Mouse (Mus musculus) neutrophil, adult 5-6 weeks (primary cell): ENCODE measurements around the gene Rbm8a2. TPM values are rescaled to one million over a fixed set of nuclear protein-coding genes. Genes with fewer than 3 reads are reported as not detected.

Source experiments
- ATAC-seq: fragments of 151-379, 151-347 bp; 2 replicates; pipeline ENCODE4 v1.8.0; 2017; ENCODE audit warnings: mild to moderate bottlenecking, moderate TSS enrichment; ENCODE audit not compliant: insufficient number of reproducible peaks, poor library complexity, low FRiP score, severe bottlenecking; ENCODE audit errors: extremely low read depth
- total RNA-seq: library from RNA; stranded (forward); fragments of 200-1000 nt; gene quantifications from 2 replicates; pipeline ENCODE4 v1.2.3, GENCODE M21; 2017

Gene Rbm8a2
- total RNA-seq, 1 experiment from 2014 or later = not detected

- no peak for ATAC-seq
Measured at GRCm38 (mm10) chr1:175943168-175943567, 35.7 kb downstream of the Rbm8a2 start.

GRCm38 (mm10) chr1:175938731-175939130 is 40.2 kb downstream of the Rbm8a2 start:
- ATAC-seq = no peak

- 0 out of 2 replicates have a peak, but pooled peaks have one; percentile 17 for ATAC-seq
Measured at GRCm38 (mm10) chr1:175936282-175936737, 42.6 kb downstream of the Rbm8a2 start.

- ATAC-seq = no peak
Measured at GRCm38 (mm10) chr1:175931391-175931790, 47.5 kb downstream of the Rbm8a2 start.

Other genes starting within 250 kb of the Rbm8a2 start
- 1.4 and 2.1 TPM in 2 replicates for gene Exo1, start 98.5 kb downstream of the Rbm8a2 start, total RNA-seq
- gene Gm38100, start 58.8 kb downstream of the Rbm8a2 start, total RNA-seq = not detected in 2 replicates